Mouse (Mus musculus): ENCODE results near the gene Brwd3. TPM values are rescaled to one million over a fixed set of nuclear protein-coding genes. Genes with fewer than 3 reads are reported as not detected.

The Brwd3 gene
- total RNA-seq, 2 experiments from 2014 or later: 18.1 to 19.4 TPM

Other genes starting within 250 kb of the Brwd3 start
- gene Gm379, start 169.5 kb downstream of the Brwd3 start, total RNA-seq (2021): not detected
- 1 to 10 TPM; 3.5 to 4.5 TPM for gene Hmgn5, start 179.0 kb upstream of the Brwd3 start, total RNA-seq (2021)

All from left cerebral cortex, postnatal 10 days (tissue).